Mouse (Mus musculus) CD4-positive, CD25-positive, alpha-beta regulatory T cell (primary cell): ENCODE measurements around the gene Afm. TPM values are rescaled to one million over a fixed set of nuclear protein-coding genes. Genes with fewer than 3 reads are reported as not detected.

ENCODE experiments used
- polyA plus RNA-seq: library from polyadenylated mRNA; unstranded; fragments of 100-300 nt; shearing (Covaris generic); gene quantifications from one replicate; pipeline ENCODE4 v1.2.1, GENCODE M21; 2017

Gene Afm
- 0.11 TPM for polyA plus RNA-seq

DNA sequence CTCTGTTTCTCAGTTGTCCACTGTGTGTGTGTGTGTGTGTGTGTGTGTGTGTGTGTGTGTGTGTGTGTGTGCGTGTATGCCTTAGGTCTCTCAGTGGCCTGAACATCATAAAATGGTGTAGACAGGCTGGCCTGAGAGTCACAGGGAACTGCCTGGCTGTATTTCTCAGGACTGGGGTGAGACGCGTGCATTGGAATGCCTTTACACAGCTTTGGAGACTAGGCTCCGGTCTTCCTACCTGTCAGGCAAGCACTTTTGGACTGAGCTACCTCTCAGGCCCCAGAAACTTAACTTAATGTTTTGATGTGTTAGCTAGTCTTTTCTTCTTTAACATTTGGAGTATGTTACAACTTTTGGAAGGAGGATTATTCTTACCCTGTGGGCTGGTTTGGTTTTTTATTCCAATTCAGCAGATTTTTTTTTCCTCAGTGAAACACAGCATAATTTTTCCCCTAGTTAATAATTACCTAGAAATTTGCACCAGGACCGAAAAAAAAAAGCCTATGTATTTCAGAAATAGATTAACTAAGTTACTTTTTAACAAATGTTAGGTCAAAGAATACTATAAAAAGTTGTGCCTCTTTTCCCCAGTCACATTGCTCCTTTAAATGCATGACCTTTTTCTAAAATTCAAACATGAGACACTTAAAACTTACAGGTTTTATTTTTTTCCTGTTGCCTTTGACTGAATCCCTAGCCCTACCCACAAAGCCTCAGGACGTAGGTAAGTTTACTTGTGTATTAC, at the start of gene Afm:
TSS of gene Afm (plus strand) at position 577 of the 745 bp plus-strand sequence.

GRCm38 (mm10) chr5:90490518-90490917, 28.2 kb upstream of the Afm start, which contains the start of gene Afp:
Afp (plus strand) TSS chr5:90490737.

DNA sequence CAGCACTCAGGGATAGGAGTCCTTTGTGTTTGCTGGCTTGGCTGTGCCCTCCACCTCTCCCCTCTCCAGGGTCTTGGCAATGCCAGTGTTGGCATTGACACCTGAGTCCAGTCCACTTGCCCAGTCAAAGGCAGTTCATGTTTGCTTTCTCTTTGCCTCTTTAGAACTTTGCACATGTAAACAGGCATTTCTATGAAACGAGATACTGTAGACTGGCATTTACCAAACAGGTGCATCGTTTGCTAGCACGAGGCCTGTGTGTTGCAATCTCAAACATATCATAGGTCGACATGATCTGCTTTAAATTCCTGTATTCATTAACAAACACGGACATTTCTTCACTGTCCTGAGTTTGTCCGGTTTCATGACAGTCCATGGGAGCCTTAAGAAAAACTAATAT, 42.0 kb downstream of the Afm start, which contains the start of gene 5830473C10Rik:
TSS of gene 5830473C10Rik (plus strand) at position 365 of the 400 bp plus-strand sequence.

Other genes starting within 250 kb of the Afm start
- 28.7 TPM for gene Ankrd17, start 152.4 kb upstream of the Afm start, polyA plus RNA-seq
- 2.9 TPM for gene Gm9958, start 151.7 kb upstream of the Afm start, polyA plus RNA-seq
- not detected for gene Alb, start 58.0 kb upstream of the Afm start, polyA plus RNA-seq
- 6.3 TPM for gene Afp, start 28.2 kb upstream of the Afm start, polyA plus RNA-seq
- not detected for gene 5830473C10Rik, start 42.2 kb downstream of the Afm start, polyA plus RNA-seq
- 0.48 TPM for gene Rassf6, start 121.7 kb downstream of the Afm start, polyA plus RNA-seq
- not detected for gene Cxcl5, start 240.4 kb downstream of the Afm start, polyA plus RNA-seq
- gene Ppbp, start 249.6 kb downstream of the Afm start, polyA plus RNA-seq, result 0.22 TPM